Mouse (Mus musculus): ENCODE measurements around the gene Ubl3.
A peak's percentile ranks its signal among the peaks of the same experiment; 100 is the strongest.

Gene Ubl3

GRCm38 (mm10) chr5:148552187-148553071, at the start of gene Ubl3:
Ubl3 (minus strand) TSS chr5:148552789.
- peak; percentile 77 for DNase-seq (ENCODE audit: low spot score)

- DNase-seq (ENCODE audit: low spot score) = no peak
Observed at GRCm38 (mm10) chr5:148598376-148598775, 45.8 kb upstream of the Ubl3 start.

GRCm38 (mm10) chr5:148596086-148596753, 43.6 kb upstream of the Ubl3 start:
- DNase-seq (ENCODE audit: low spot score) = no peak

GRCm38 (mm10) chr5:148595459-148595751, 42.8 kb upstream of the Ubl3 start:
- DNase-seq (ENCODE audit: low spot score) = no peak

GRCm38 (mm10) chr5:148594693-148595458, 42.3 kb upstream of the Ubl3 start:
- DNase-seq (ENCODE audit: low spot score) = no peak

- no peak for DNase-seq (ENCODE audit: low spot score)
Observed at GRCm38 (mm10) chr5:148593607-148594006, 41.0 kb upstream of the Ubl3 start.

- no peak for DNase-seq (ENCODE audit: low spot score)
Observed at GRCm38 (mm10) chr5:148591448-148591862, 38.9 kb upstream of the Ubl3 start.

GRCm38 (mm10) chr5:148590603-148591447, 38.2 kb upstream of the Ubl3 start:
- DNase-seq (ENCODE audit: low spot score) = no peak

- no peak for DNase-seq (ENCODE audit: low spot score)
Observed at GRCm38 (mm10) chr5:148588987-148589386, 36.4 kb upstream of the Ubl3 start.

- DNase-seq (ENCODE audit: low spot score) = no peak
Observed at GRCm38 (mm10) chr5:148588142-148588650, 35.6 kb upstream of the Ubl3 start.

- no peak for DNase-seq (ENCODE audit: low spot score)
Observed at GRCm38 (mm10) chr5:148580388-148580985, 27.9 kb upstream of the Ubl3 start.

- no peak for DNase-seq (ENCODE audit: low spot score)
Observed at GRCm38 (mm10) chr5:148579156-148579555, 26.6 kb upstream of the Ubl3 start.

- no peak for DNase-seq (ENCODE audit: low spot score)
Observed at GRCm38 (mm10) chr5:148578353-148578752, 25.8 kb upstream of the Ubl3 start.

GRCm38 (mm10) chr5:148577278-148577677, 24.7 kb upstream of the Ubl3 start:
- DNase-seq (ENCODE audit: low spot score) = no peak

GRCm38 (mm10) chr5:148575163-148575562, 22.6 kb upstream of the Ubl3 start:
- DNase-seq (ENCODE audit: low spot score) = no peak

GRCm38 (mm10) chr5:148572676-148573075, 20.1 kb upstream of the Ubl3 start:
- DNase-seq (ENCODE audit: low spot score) = no peak

GRCm38 (mm10) chr5:148570571-148571304, 18.1 kb upstream of the Ubl3 start:
- DNase-seq (ENCODE audit: low spot score) = no peak

- DNase-seq (ENCODE audit: low spot score) = no peak
Observed at GRCm38 (mm10) chr5:148569444-148569843, 16.9 kb upstream of the Ubl3 start.

GRCm38 (mm10) chr5:148565636-148566035, 13.0 kb upstream of the Ubl3 start:
- no peak for DNase-seq (ENCODE audit: low spot score)

GRCm38 (mm10) chr5:148564073-148564472, 11.5 kb upstream of the Ubl3 start:
- no peak for DNase-seq (ENCODE audit: low spot score)

Data from urinary bladder, postnatal 25 days (tissue).